Mouse (Mus musculus): Measurements from ENCODE around the gene Mrs2. TPM values are rescaled to one million over a fixed set of nuclear protein-coding genes. Genes with fewer than 3 reads are reported as not detected.

Gene Mrs2
- polyA plus RNA-seq (2017; shearing (Covaris generic)): 46.8 TPM

GRCm38 (mm10) chr13:25019793-25020539 lies at the start of gene Mrs2:
Gene Mrs2 (minus strand): TSS chr13:25020379.

GRCm38 (mm10) chr13:25055873-25056667 lies 35.9 kb upstream of the Mrs2 start, which contains the start of gene Dcdc2a:
Gene Dcdc2a (plus strand): TSS chr13:25056004.

GRCm38 (mm10) chr13:24942512-24943282 lies 77.5 kb downstream of the Mrs2 start, which contains the start of gene Gpld1:
Gene Gpld1 (plus strand): TSS chr13:24943152.

Other genes starting within 250 kb of the Mrs2 start
- gene BC005537, start 218.7 kb downstream of the Mrs2 start, polyA plus RNA-seq (2017; shearing (Covaris generic)): 27.4 TPM
- gene Acot13, start 188.8 kb downstream of the Mrs2 start, polyA plus RNA-seq (2017; shearing (Covaris generic)): 36.2 TPM
- 132 TPM for gene Tdp2, start 188.7 kb downstream of the Mrs2 start, polyA plus RNA-seq (2017; shearing (Covaris generic))
- gene D130043K22Rik, start 175.2 kb downstream of the Mrs2 start, polyA plus RNA-seq (2017; shearing (Covaris generic)): 0.14 TPM
- gene Aldh5a1, start 82.7 kb downstream of the Mrs2 start, polyA plus RNA-seq (2017; shearing (Covaris generic)): 1.0 TPM
- 0.07 TPM for gene Gpld1, start 77.2 kb downstream of the Mrs2 start, polyA plus RNA-seq (2017; shearing (Covaris generic))
- gene Dcdc2a, start 35.6 kb upstream of the Mrs2 start, polyA plus RNA-seq (2017; shearing (Covaris generic)): not detected